Mouse (Mus musculus): ENCODE data around the gene Nrp2. TPM values are rescaled to one million over a fixed set of nuclear protein-coding genes. Genes with fewer than 3 reads are reported as not detected.

Gene Nrp2
- total and polyA plus RNA-seq, 3 experiments, result not detected

DNA sequence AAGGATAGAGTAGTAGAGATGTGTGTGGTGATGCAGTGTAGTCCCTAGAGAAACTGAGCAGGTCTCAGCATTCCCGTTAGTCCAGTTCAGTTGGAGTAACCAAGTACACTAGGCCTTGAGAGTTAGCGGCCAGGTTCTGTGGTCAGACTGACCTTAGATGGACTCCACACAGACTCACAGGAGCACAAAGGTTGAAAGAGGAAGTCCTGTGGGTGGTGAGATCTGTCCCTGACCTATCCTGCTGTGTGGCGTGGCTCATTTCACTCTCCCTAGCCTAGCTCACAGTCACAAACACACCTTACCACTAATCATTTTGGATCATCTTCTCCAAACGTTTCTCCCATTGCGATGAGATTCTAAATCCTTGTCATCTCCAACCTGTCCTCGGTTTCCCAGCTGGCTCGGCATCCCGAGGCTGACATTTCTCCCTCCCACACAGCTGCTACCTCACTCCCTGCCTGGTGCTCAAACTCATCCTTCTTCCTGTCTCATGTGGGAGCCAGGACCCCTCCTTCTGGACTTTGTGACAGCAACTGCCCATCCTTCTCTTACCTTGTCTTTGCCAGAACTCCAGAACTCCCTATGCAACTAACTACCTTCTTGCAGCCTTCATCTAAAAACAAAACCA, 106.6 kb downstream of the Nrp2 start:
- no peaks in the 10 kb centered on the region for H3K79me2 ChIP-seq (ENCODE audit: control insufficient read depth, insufficient read depth, low read length, poor library complexity)
- no peaks in the 10 kb centered on the region for H3K36me3 ChIP-seq (ENCODE audit: control insufficient read depth in 1 of 2, insufficient read depth in 2 of 2, low read length in 2 of 2)
- no peak overlapping the region for H3K9ac ChIP-seq (ENCODE audit: control insufficient read depth, low read depth, low read length, poor library complexity, severe bottlenecking)
- no peak overlapping the region for H3K4me3 ChIP-seq (ENCODE audit: control insufficient read depth in 1 of 2, insufficient read depth in 1 of 2, low read depth in 2 of 2, low read length in 2 of 2)
- H3K4me1 ChIP-seq (ENCODE audit: control insufficient read depth in 1 of 2, insufficient read depth in 2 of 2, low read length in 2 of 2), result no peaks in the 10 kb centered on the region
- no peak for DNase-seq (ENCODE audit: low read depth, low spot score)
- TF ChIP-seq MYB (IDR thresholded peaks at IDR 0.05; ENCODE audit: low read depth, low read length), result no peak
- no peak for TF ChIP-seq RAD21 (IDR thresholded peaks at IDR 0.05; ENCODE audit: low read depth, low read length)
- no peak for TF ChIP-seq ELF1 (IDR thresholded peaks at IDR 0.05; ENCODE audit: low read depth, low read length)
- TF ChIP-seq SMC3 (IDR thresholded peaks at IDR 0.05; ENCODE audit: low read depth, low read length), result no peak
- no peak for TF ChIP-seq NELFE (IDR thresholded peaks at IDR 0.05; ENCODE audit: low read depth, low read length)
- no peak overlapping the region for H3K27ac ChIP-seq (ENCODE audit: control insufficient read depth, low read depth, low read length)
- H3K9me3 ChIP-seq (replicated peaks; ENCODE audit: insufficient read depth, low read length), result no peaks in the 10 kb centered on the region
- no peaks in the 10 kb centered on the region for H3K27me3 ChIP-seq (ENCODE audit: control insufficient read depth in 1 of 2, insufficient read depth in 2 of 2, low read length in 2 of 2)

DNA sequence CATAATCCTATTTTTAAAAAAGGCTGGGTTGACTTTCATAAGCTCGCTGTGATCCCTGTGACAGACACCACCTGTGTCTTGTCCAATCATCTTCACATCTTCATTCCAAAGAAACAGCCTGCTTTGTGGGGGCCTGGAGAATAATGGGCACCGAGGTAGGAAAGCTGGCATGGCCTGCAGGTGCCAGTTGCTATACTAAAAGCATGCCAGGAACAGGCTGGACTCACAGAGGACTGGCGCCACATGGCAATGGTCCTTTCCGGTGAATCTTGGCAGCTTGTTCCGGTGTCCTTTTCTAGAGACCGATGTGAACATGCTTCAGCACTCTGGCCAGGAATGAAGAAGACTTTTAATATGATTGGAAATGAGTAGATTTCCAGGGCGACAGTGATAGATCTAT, 108.1 kb downstream of the Nrp2 start:
- H3K9ac ChIP-seq (ENCODE audit: control insufficient read depth, low read depth, low read length, poor library complexity, severe bottlenecking), result no peak overlapping the region

DNA sequence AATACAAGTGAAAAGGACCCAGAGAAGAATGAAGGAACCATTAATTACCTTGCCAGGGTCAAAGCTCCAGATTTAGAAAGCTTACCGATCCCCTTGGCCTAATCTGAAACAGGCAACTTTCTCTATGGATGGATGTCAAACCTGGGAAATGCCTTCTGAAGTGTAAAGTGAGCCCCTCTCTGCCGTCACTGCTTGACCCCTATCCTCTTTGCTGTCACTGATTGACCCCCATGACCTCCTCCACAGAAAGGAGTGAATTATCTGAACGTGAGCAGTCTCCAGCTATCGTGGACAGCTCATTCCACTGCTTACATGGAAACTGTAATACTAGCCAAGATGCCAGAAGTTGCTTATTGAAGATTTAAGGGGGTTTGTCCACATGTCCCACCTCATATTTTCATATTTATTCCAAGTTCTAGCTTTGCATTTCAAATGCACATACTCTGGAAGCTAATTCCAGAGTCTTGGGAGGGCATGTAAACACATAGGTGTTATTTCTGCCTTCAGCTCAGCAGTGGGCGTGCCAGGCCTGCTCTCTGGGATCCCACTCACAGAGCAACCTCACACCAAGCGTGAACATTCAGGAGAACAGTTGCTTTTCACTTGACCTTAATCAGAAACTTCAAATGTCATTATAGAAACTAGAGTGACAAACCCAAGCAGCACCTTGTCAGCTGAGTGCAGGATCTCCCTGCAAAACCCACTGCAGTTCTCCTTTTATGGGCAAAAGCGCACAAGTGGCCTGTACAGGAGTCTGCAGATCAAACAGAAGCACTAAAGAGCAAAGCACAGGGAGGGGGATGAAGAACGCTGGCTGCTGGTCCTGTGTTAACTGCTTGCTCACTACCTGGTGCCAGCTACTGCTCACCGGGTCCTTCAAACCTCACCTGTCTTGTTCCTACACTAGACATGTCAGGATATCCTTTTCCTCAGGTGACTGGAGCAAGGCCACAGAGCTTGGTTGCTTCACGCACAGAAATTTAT, 109.9 kb downstream of the Nrp2 start:
- Histone ChIP-seq H3K27me3 (ENCODE audit: control insufficient read depth in 1 of 2, insufficient read depth in 2 of 2, low read length in 2 of 2) (no peaks in the 10 kb centered on the region), H3K4me3 (ENCODE audit: control insufficient read depth in 1 of 2, insufficient read depth in 1 of 2, low read depth in 2 of 2, low read length in 2 of 2) (no peak overlapping the region), H3K9me3 (replicated peaks; ENCODE audit: insufficient read depth, low read length) (no peaks in the 10 kb centered on the region), H3K36me3 (ENCODE audit: control insufficient read depth in 1 of 2, insufficient read depth in 2 of 2, low read length in 2 of 2) (no peaks in the 10 kb centered on the region), H3K79me2 (ENCODE audit: control insufficient read depth, insufficient read depth, low read length, poor library complexity) (no peaks in the 10 kb centered on the region), H3K4me1 (ENCODE audit: control insufficient read depth in 1 of 2, insufficient read depth in 2 of 2, low read length in 2 of 2) (no peaks in the 10 kb centered on the region), H3K9ac (ENCODE audit: control insufficient read depth, low read depth, low read length, poor library complexity, severe bottlenecking) (no peak overlapping the region), H3K27ac (ENCODE audit: control insufficient read depth, low read depth, low read length) (no peak overlapping the region)
- TF ChIP-seq POLR2A (IDR thresholded peaks at IDR 0.05; ENCODE audit: control insufficient read depth in 1 of 2, insufficient read depth in 1 of 2, low read depth in 1 of 2, low read length in 2 of 2, poor library complexity in 1 of 2) (no peak), E2F4 (IDR thresholded peaks at IDR 0.05; ENCODE audit: borderline replicate concordance, low read depth, low read length) (no peak), MXI1 (IDR thresholded peaks at IDR 0.05; ENCODE audit: low read depth, low read length) (no peak)
- no peak for DNase-seq (ENCODE audit: low read depth, low spot score)

More for the DNA sequence above, 108.1 kb downstream of the Nrp2 start:
- H3K4me3 ChIP-seq (ENCODE audit: control insufficient read depth in 1 of 2, insufficient read depth in 1 of 2, low read depth in 2 of 2, low read length in 2 of 2), result no peak overlapping the region
- no peaks in the 10 kb centered on the region for H3K27me3 ChIP-seq (ENCODE audit: control insufficient read depth in 1 of 2, insufficient read depth in 2 of 2, low read length in 2 of 2)
- H3K9me3 ChIP-seq (replicated peaks; ENCODE audit: insufficient read depth, low read length), result no peaks in the 10 kb centered on the region
- H3K27ac ChIP-seq (ENCODE audit: control insufficient read depth, low read depth, low read length), result no peak overlapping the region
- TF ChIP-seq POLR2AphosphoS5 (IDR thresholded peaks at IDR 0.05; ENCODE audit: borderline replicate concordance, low read depth, low read length) (no peak), MAX (IDR thresholded peaks at IDR 0.05; ENCODE audit: low read length) (no peak), ZC3H11A (IDR thresholded peaks at IDR 0.05; ENCODE audit: low read depth, low read length) (no peak), USF2 (IDR thresholded peaks at IDR 0.05; ENCODE audit: borderline replicate concordance in 1 of 2, insufficient read depth in 1 of 2, low read depth in 1 of 2, low read length in 2 of 2) (no peak), E2F4 (IDR thresholded peaks at IDR 0.05; ENCODE audit: borderline replicate concordance, low read depth, low read length) (no peak), GATA1 (IDR thresholded peaks at IDR 0.05; ENCODE audit: low read depth, low read length) (no peak), EP300 (IDR thresholded peaks at IDR 0.05; ENCODE audit: low read depth in 1 of 2, low read length in 2 of 2) (no peak), MAFK (IDR thresholded peaks at IDR 0.05; ENCODE audit: borderline replicate concordance, low read depth, low read length) (no peak), CHD2 (IDR thresholded peaks at IDR 0.05; ENCODE audit: low read length) (no peak), ZKSCAN1 (IDR thresholded peaks at IDR 0.05; ENCODE audit: low read depth, low read length) (no peak), GABPA (IDR thresholded peaks at IDR 0.05; ENCODE audit: low read depth, low read length) (no peak), POLR2AphosphoS2 (IDR thresholded peaks at IDR 0.05; ENCODE audit: low read length) (no peak), TAL1 (IDR thresholded peaks at IDR 0.05; ENCODE audit: low read length) (no peak), RCOR1 (IDR thresholded peaks at IDR 0.05; ENCODE audit: low read depth, low read length) (no peak), MXI1 (IDR thresholded peaks at IDR 0.05; ENCODE audit: low read depth, low read length) (no peak), NELFE (IDR thresholded peaks at IDR 0.05; ENCODE audit: low read depth, low read length) (no peak), UBTF (IDR thresholded peaks at IDR 0.05; ENCODE audit: borderline replicate concordance, insufficient read depth, low read depth, low read length) (no peak)
- H3K4me1 ChIP-seq (ENCODE audit: control insufficient read depth in 1 of 2, insufficient read depth in 2 of 2, low read length in 2 of 2), result no peaks in the 10 kb centered on the region
- DNase-seq (ENCODE audit: low read depth, low spot score), result no peak
- no peaks in the 10 kb centered on the region for H3K36me3 ChIP-seq (ENCODE audit: control insufficient read depth in 1 of 2, insufficient read depth in 2 of 2, low read length in 2 of 2)
- H3K79me2 ChIP-seq (ENCODE audit: control insufficient read depth, insufficient read depth, low read length, poor library complexity), result no peaks in the 10 kb centered on the region
